Mouse (Mus musculus): Measurements from ENCODE around the gene Hcrtr2. TPM values are rescaled to one million over a fixed set of nuclear protein-coding genes. Genes with fewer than 3 reads are reported as not detected.

The Hcrtr2 gene
- polyA plus RNA-seq (2015; fragmentation: Nextera tagmentation; extraction: Ambion mirVana), result 0.11 and 0.16 TPM in 2 replicates

GRCm38 (mm10) chr9:76323756-76324155 lies at the start of gene Hcrtr2:
Gene Hcrtr2 (minus strand): TSS chr9:76323856.
- TF ChIP-seq EP300 (IDR thresholded peaks at IDR 0.05; ENCODE audit: low read depth), result no peak
- no peak for TF ChIP-seq CTCF (IDR thresholded peaks at IDR 0.05; ENCODE audit: low read depth)
- no peak within 1 kb of the TSS for H3K27ac ChIP-seq (ENCODE audit: low read depth)

DNA sequence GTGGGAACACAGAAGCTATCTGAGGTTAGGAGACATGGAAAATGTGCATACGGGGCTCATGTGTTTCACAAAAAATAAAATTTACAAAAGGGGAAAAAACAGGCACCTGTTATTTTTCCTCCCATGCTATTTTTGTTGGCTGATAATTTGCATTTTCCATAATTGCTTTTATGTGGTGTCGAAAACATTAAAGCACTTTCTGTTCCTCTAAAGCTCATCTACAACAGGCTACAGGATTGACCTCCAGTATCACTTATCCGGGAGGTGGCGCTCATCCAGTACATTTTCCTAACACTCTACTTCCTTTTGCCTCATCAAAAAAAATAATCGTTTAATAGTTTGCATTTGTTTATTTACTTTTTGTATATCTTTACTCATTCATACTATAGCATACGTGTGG lies 41.2 kb upstream of the Hcrtr2 start:
- H3K27me3 ChIP-seq (ENCODE audit: insufficient read depth, low read length), result no peaks in the 10 kb centered on the region
- WGBS (ENCODE audit: insufficient replicate concordance), result 70% methylated on average over 6 of the region's 6 CpGs
- no peaks in the 10 kb centered on the region for H3K9me3 ChIP-seq (ENCODE audit: low read length)
- H3K4me2 ChIP-seq (ENCODE audit: low read depth, low read length), result no peak overlapping the region
- DNase-seq (no peak), ATAC-seq (no peak)
- TF ChIP-seq EP300 (IDR thresholded peaks at IDR 0.05; ENCODE audit: low read depth), result no peak
- TF ChIP-seq CTCF (IDR thresholded peaks at IDR 0.05; ENCODE audit: low read depth), result no peak
- no peak overlapping the region for H3K9ac ChIP-seq (replicated peaks)
- no peak overlapping the region for H3K4me3 ChIP-seq (ENCODE audit: low read depth, low read length)
- no peaks in the 10 kb centered on the region for H3K4me1 ChIP-seq (ENCODE audit: insufficient read depth)
- no peaks in the 10 kb centered on the region for H3K36me3 ChIP-seq (replicated peaks; ENCODE audit: insufficient read depth, low read length)
- H3K27ac ChIP-seq (ENCODE audit: low read depth), result no peak overlapping the region

More at GRCm38 (mm10) chr9:76323756-76324155, at the start of gene Hcrtr2:
- Histone ChIP-seq H3K4me2 (ENCODE audit: low read depth, low read length) (peak within 1 kb of the TSS; percentile 43), H3K9me3 (ENCODE audit: low read length) (no peaks in the 10 kb centered on the region), H3K36me3 (replicated peaks; ENCODE audit: insufficient read depth, low read length) (no peaks in the 10 kb centered on the region), H3K4me1 (ENCODE audit: insufficient read depth) (no peaks in the 10 kb centered on the region), H3K27me3 (ENCODE audit: insufficient read depth, low read length) (peaks cover 25% of the 10 kb centered on the region), H3K9ac (replicated peaks) (no peak within 1 kb of the TSS), H3K4me3 (ENCODE audit: low read depth, low read length) (no peak within 1 kb of the TSS)
- WGBS (ENCODE audit: insufficient replicate concordance), result 70% methylated on average over 6 of the region's 6 CpGs
- no peak for DNase-seq
- no peak for ATAC-seq

DNA sequence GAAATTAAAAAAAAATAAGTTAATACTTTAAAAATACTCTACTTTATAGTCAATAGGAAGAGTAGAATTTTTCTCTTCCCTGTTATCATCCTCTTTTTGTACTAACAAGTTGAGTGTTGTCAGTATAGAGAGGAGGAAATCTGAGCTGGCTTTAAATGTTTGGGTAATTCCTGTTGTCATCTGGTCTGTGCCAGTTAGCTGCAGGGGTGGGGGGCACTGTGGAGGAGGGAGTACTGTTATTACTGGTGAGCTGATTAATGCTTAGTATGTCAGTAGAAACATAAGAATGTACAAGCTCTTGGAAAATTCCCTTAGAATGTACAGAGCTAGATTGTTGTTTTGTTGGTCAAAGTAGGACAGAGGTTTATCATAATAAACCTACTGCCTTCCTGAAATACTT lies 36.7 kb upstream of the Hcrtr2 start:
- Histone ChIP-seq H3K4me1 (ENCODE audit: insufficient read depth) (no peaks in the 10 kb centered on the region), H3K27ac (ENCODE audit: low read depth) (no peak overlapping the region), H3K9ac (replicated peaks) (no peak overlapping the region), H3K36me3 (replicated peaks; ENCODE audit: insufficient read depth, low read length) (no peaks in the 10 kb centered on the region), H3K9me3 (ENCODE audit: low read length) (no peaks in the 10 kb centered on the region), H3K4me2 (ENCODE audit: low read depth, low read length) (no peak overlapping the region), H3K27me3 (ENCODE audit: insufficient read depth, low read length) (no peaks in the 10 kb centered on the region), H3K4me3 (ENCODE audit: low read depth, low read length) (no peak overlapping the region)
- DNase-seq, result no peak
- no peak for ATAC-seq
- no peak for TF ChIP-seq CTCF (IDR thresholded peaks at IDR 0.05; ENCODE audit: low read depth)
- TF ChIP-seq EP300 (IDR thresholded peaks at IDR 0.05; ENCODE audit: low read depth), result no peak

- no peak overlapping the region for H3K4me3 ChIP-seq (ENCODE audit: low read depth, low read length)
- no peaks in the 10 kb centered on the region for H3K27me3 ChIP-seq (ENCODE audit: insufficient read depth, low read length)
- TF ChIP-seq CTCF (IDR thresholded peaks at IDR 0.05; ENCODE audit: low read depth) (no peak), EP300 (IDR thresholded peaks at IDR 0.05; ENCODE audit: low read depth) (no peak)
- DNase-seq (no peak), ATAC-seq (no peak)
- H3K9ac ChIP-seq (replicated peaks), result no peak overlapping the region
- H3K36me3 ChIP-seq (replicated peaks; ENCODE audit: insufficient read depth, low read length), result no peaks in the 10 kb centered on the region
- no peaks in the 10 kb centered on the region for H3K9me3 ChIP-seq (ENCODE audit: low read length)
- WGBS (ENCODE audit: insufficient replicate concordance), result 59% methylated on average over 3 of the region's 3 CpGs
- no peak overlapping the region for H3K4me2 ChIP-seq (ENCODE audit: low read depth, low read length)
- H3K4me1 ChIP-seq (ENCODE audit: insufficient read depth), result no peaks in the 10 kb centered on the region
- no peak overlapping the region for H3K27ac ChIP-seq (ENCODE audit: low read depth)
Observed at GRCm38 (mm10) chr9:76352346-76352745, 28.7 kb upstream of the Hcrtr2 start.

DNA sequence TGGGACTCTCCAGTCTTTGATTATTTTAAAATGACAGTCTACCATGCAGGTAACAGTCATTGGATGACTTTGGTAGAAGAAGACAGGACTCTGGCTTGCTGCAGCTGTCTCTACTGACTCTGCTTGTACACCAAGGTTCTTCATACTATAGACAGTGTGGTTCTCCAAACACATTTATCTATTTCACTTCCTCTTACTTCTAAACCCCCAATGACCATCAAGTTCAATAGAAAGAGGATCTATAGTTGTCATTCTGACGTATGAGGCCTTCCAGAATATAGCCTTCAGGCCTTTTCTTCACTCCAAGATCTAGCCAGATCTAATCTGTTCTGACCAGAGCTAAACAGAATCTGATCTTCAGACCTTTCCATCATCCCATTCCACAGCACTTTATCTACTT lies 23.6 kb upstream of the Hcrtr2 start:
- no peak for ATAC-seq
- Histone ChIP-seq H3K27ac (ENCODE audit: low read depth) (no peak overlapping the region), H3K4me2 (ENCODE audit: low read depth, low read length) (no peak overlapping the region), H3K27me3 (ENCODE audit: insufficient read depth, low read length) (no peaks in the 10 kb centered on the region), H3K4me3 (ENCODE audit: low read depth, low read length) (no peak overlapping the region), H3K9ac (replicated peaks) (no peak overlapping the region), H3K36me3 (replicated peaks; ENCODE audit: insufficient read depth, low read length) (no peaks in the 10 kb centered on the region), H3K9me3 (ENCODE audit: low read length) (no peaks in the 10 kb centered on the region), H3K4me1 (ENCODE audit: insufficient read depth) (no peaks in the 10 kb centered on the region)
- TF ChIP-seq EP300 (IDR thresholded peaks at IDR 0.05; ENCODE audit: low read depth) (no peak), CTCF (IDR thresholded peaks at IDR 0.05; ENCODE audit: low read depth) (no peak)
- 63% methylated on average over 1 of the region's 1 CpGs for WGBS (ENCODE audit: insufficient replicate concordance)
- no peak for DNase-seq

GRCm38 (mm10) chr9:76331081-76331480 lies 7.4 kb upstream of the Hcrtr2 start:
- H3K9ac ChIP-seq (replicated peaks), result no peak overlapping the region
- H3K4me3 ChIP-seq (ENCODE audit: low read depth, low read length), result no peak overlapping the region
- H3K27me3 ChIP-seq (ENCODE audit: insufficient read depth, low read length), result no peaks in the 10 kb centered on the region
- no peak for DNase-seq
- no peaks in the 10 kb centered on the region for H3K9me3 ChIP-seq (ENCODE audit: low read length)
- H3K4me2 ChIP-seq (ENCODE audit: low read depth, low read length), result no peak overlapping the region
- 53% methylated on average over 1 of the region's 1 CpGs for WGBS (ENCODE audit: insufficient replicate concordance)
- TF ChIP-seq EP300 (IDR thresholded peaks at IDR 0.05; ENCODE audit: low read depth) (no peak), CTCF (IDR thresholded peaks at IDR 0.05; ENCODE audit: low read depth) (no peak)
- H3K36me3 ChIP-seq (replicated peaks; ENCODE audit: insufficient read depth, low read length), result no peaks in the 10 kb centered on the region
- H3K4me1 ChIP-seq (ENCODE audit: insufficient read depth), result no peaks in the 10 kb centered on the region
- ATAC-seq, result no peak
- no peak overlapping the region for H3K27ac ChIP-seq (ENCODE audit: low read depth)

DNA sequence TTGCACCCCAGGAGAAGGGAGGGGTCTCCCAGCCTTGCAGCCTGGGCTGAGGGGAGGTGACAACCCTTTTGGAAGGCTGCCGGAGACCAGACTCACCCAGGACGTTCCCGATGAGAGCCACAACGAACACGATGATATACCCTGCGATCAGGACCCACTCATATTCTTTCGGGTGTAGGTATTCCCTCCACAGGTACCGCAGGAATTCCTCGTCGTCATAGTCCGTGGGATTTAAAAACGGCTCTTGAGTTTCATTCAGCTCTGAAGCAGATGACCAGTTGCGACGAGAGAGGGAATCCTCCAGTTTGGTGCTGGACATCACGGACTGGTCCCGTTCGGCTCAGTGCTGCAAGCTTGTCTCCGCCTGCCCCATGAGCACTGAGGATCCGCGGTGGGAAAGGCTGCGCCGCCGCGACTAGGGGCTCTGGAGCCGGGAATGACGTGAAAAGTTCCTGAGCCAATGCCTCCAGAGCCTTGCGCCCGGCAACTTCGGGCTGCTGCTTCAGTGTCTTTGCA lies 412 bp downstream of the Hcrtr2 start:
- Histone ChIP-seq H3K9ac (replicated peaks) (no peak overlapping the region), H3K36me3 (replicated peaks; ENCODE audit: insufficient read depth, low read length) (no peaks in the 10 kb centered on the region), H3K4me2 (ENCODE audit: low read depth, low read length) (peak overlapping the region; percentile 43), H3K27ac (ENCODE audit: low read depth) (no peak overlapping the region), H3K4me3 (ENCODE audit: low read depth, low read length) (no peak overlapping the region), H3K4me1 (ENCODE audit: insufficient read depth) (no peaks in the 10 kb centered on the region), H3K9me3 (ENCODE audit: low read length) (no peaks in the 10 kb centered on the region), H3K27me3 (ENCODE audit: insufficient read depth, low read length) (peaks cover 25% of the 10 kb centered on the region)
- TF ChIP-seq CTCF (IDR thresholded peaks at IDR 0.05; ENCODE audit: low read depth) (no peak), EP300 (IDR thresholded peaks at IDR 0.05; ENCODE audit: low read depth) (no peak)
- WGBS (ENCODE audit: insufficient replicate concordance), result 2% methylated on average over 29 of the region's 29 CpGs
- no peak for DNase-seq
- ATAC-seq, result no peak
